Mouse (Mus musculus) megakaryocyte-erythroid progenitor cell, adult 5-6 weeks (primary cell): ENCODE data around the gene Il1b. TPM values are rescaled to one million over a fixed set of nuclear protein-coding genes. Genes with fewer than 3 reads are reported as not detected.

Source experiments
- ATAC-seq: replicated peaks from 2 replicates; pipeline ENCODE4 v1.8.0; 2016; ENCODE audit warnings: mild to moderate bottlenecking, inconsistent platforms; ENCODE audit not compliant: severe bottlenecking, poor library complexity, low FRiP score, low TSS enrichment
- total RNA-seq, 2 experiments: library from RNA; stranded (forward) in 1 of 2; stranded (reverse) in 1 of 2; fragments of 200-1000, 215-1000 nt in 1 of 2; fragments of >200 nt in 1 of 2; fragmentation: Nextera tagmentation in 1 of 2; gene quantifications; 2 replicates each; pipeline ENCODE4 v1.2.3; 2014 to 2017

Gene Il1b
- total RNA-seq, 2 experiments from 2014 or later: 0.56 TPM; not detected in 1

DNA sequence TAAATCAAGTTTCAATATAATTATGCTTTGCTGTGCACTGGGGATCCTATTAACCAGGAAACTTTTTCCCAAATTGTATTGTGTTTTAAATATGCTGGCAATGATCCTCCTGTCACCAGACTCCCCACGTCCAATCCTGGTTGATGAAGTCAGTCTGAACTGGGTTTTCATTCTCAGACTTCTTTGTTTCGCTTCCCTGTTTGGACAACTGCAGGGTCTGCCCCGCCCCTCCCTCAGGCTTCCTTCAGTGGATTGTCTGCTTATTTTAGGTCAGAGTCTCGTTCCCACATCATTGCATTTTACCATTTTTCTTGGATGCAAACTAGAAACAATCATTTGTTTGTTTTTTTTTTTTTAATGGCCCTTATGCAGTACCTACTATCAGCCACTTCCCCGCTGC lies 9.3 kb upstream of the Il1b start:
- no peak for ATAC-seq

- ATAC-seq: no peak
Observed at GRCm38 (mm10) chr2:129373307-129373706, 2.4 kb upstream of the Il1b start.

GRCm38 (mm10) chr2:129369615-129370014 lies 1.3 kb downstream of the Il1b start:
- peak; percentile 25 for ATAC-seq

DNA sequence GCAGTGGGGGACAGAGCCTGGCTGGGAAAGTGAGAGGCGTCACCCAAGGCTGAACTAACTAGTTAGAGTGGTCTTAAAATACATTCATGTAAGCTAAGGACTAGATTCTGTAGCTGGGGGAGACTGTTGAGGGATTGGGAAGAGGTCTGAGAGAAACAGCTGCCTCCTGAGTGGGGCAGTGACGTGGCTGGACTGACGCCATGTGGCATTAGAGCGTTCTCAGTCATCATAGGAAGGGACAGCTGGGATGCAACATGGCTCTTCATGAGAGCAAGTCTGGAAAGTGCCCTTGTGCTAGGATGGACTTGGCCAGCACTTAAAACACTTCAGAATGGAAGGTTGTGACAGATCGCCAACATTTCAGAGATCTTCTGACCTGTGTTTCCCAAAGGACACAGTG lies 2.1 kb downstream of the Il1b start:
- no peak for ATAC-seq

DNA sequence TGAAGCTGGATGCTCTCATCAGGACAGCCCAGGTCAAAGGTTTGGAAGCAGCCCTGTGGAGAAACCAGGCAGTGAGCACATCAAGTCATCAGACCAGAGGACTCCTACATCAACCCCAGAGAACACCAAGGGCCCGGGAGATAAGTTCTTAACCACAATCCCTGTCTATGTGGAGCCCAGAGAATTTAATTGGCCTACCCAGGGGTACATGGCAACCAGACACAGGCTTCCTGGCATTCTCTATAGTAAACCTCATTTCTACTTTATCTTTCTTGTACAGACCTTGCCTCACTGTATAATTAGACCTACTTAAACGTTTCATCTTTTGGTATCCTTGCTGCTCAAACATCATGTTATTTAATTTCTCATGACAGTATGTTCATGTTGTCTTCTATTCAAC lies 2.8 kb downstream of the Il1b start:
- peak; percentile 91 for ATAC-seq

GRCm38 (mm10) chr2:129367246-129367645 lies 3.7 kb downstream of the Il1b start:
- ATAC-seq: peak; percentile 43; the same call in 1 of the 2 replicates

DNA sequence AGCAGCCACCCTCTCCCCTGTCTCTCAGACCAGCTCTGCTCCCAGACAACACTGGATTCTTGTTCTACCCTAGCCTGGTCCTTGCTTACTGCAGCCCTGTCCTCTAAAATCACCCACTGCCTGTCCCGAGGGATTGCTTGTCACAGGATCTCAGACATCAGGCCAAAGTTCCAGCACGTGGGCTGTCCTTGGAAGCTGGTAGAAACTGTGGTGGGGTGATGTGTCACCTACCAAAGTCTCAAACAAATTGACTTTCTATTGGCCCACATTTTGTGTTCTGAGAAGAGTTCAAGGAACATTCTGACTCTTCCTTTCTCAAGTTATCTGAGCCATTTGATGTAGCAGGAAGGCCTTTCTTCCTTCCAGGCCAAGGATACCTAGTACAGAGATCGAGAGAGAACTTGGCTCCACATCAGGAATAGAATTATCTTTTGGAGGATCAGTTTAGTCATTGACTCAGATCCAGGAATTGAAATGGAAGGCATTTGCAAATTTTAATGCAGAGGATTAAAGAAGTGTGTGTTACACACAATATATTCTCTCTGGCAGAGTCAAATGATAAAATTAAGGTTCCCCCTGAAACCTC lies 9.9 kb downstream of the Il1b start:
- ATAC-seq: no peak

- ATAC-seq: no peak
Observed at GRCm38 (mm10) chr2:129360197-129360596, 10.7 kb downstream of the Il1b start.

DNA sequence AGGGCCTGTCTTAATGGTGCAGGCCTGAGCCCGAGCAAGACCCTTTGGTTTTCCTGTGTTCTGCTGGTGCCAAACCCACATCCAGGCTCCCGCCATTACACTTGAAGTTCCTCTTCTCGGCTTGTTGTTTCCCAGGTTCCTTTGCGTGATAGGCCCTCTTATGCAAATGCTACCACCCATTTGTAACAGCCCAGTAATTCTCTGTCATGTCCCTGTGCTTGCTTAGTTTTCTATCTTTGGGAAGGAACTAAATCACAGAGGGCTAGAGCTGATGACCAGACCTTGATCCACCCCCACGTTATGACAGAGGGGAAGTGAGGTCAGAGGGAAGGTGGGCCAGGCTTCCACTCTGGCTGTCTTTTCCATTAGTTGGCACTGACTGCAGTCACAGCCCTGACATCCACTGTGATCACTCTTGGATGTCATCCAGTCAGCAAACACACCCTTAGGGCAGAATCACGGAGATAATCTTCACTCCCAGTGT lies 32.8 kb downstream of the Il1b start:
- ATAC-seq: peak; percentile 37

GRCm38 (mm10) chr2:129333471-129333870 lies 37.5 kb downstream of the Il1b start:
- no peak for ATAC-seq

DNA sequence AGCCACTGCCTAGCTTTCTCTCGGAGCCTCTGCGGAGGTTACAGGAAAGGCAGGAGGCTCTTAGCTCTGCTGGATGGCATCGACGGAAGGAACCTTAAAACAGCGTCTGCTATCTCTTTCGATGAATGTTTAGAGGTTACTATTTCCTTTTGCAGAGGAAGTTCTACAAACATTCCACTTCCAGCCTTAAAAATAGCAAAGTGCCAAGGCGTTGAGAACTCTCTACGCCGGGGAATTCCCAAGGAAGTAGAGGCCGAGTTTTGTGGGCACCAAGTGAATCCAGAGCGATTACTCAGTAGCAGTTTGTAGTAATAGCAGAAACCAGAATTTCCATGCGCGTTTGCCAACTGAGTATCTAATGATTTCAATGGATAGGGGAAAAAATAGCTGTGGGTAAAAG lies 40.4 kb downstream of the Il1b start:
- ATAC-seq: no peak

DNA sequence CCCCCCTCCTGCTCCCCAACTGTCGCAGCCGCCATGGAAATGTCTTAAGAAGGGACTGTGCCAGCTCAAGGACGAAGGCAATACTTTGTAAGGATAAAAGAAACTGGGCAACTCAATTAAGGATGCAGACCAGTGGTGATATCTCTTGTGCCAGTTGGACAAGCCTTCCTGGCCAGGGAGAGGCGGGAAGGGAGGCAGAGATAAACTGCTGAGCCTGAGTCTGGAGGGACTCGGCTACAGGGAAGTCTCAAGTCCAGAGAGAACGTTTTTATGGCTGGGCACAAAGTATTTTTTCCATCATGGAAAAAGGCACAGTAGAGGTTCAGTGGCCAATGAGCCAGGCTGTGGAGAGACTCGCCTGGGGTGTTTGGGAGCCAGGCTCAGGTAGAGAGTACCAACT lies 40.9 kb downstream of the Il1b start:
- ATAC-seq: peak; percentile 58

DNA sequence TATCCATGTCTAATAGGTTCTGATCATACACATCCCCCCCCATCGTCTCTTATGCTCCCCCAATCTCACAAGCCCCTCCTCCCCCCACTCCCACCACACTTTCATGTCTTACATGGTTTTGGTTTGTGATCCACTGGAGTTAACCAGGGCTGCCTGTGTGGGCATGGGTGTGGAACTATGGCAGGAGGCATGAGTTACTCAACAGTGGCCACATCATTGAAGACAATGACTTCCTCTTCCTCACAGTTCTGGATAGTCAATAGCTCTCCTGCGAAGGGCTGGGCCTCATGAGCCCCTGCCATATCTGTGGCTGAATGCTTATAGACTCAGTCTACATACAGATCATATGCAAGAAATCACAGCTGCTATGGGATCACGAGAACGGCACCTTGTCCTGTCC lies 42.7 kb downstream of the Il1b start:
- no peak for ATAC-seq

- no peak for ATAC-seq
Observed at GRCm38 (mm10) chr2:129324216-129324615, 46.7 kb downstream of the Il1b start.

DNA sequence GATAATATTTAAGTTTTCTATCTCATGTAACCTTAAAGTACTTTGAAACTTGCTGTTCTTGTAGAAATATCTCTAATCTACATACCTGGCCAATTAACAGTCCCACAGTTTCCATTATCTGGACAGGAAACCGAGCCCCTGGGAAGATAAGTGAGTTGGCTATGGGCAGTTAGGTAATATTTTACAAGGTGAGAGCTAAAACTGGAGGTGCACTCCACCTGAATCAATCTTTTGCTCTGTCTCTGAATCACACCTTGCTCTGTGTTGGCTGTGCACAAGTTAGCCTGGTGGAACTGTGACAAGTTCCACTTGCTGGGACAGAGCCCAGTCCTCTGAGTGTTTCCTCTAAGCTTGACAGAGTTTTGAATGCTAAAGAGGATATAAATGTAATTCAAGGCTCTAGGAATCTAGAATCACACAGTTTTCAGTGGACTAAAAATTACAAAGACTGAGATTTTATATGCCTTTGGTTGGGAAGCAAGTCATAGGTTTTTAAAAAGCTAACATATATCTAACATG lies 48.8 kb downstream of the Il1b start:
- no peak for ATAC-seq

DNA sequence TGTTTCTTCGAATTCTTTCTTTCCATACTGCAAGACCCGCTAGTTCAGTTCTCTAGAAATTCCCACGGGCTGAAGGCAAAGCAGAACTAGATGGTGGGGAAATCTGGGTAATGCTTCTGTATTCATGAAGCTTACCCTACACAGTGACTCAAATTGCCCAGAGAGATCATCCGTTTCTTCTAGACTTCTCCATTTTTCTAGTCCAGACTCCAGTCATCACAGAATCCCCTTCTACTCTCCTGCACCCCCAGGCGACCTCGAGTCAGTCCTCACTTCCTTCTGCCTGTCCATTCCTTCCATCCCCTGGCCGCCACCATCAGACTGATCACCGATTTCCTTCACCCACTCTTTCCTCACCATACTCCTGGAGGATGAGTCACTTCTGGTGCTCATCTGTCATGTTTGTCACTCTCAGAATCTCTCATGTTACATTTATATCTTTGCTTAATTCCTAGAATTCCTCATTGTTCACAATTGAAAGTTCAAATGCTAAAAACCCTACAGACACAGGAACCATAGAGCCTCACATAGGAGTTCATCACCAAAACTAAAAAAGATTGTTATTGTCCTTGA lies 50.8 kb downstream of the Il1b start:
- no peak for ATAC-seq

DNA sequence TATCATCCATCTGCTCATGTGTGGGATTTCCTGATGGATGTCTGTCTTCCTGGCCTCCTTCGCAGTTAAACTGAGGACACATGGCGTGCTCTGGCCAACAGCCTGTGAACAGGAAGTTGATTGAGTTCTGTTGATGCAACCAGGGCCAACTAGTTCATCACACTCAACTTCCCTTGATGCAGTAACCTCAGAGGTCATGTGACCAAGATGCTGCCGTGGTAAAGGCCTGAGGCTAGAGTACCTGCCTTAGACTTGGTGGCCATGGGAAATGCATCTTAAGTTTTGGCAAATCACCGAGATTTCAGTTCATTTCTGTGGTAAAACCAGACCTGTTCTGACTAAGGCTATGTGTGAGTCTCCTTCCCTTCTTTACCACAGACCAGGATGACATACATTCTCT lies 55.1 kb downstream of the Il1b start:
- ATAC-seq: no peak

GRCm38 (mm10) chr2:129314880-129315279 lies 56.1 kb downstream of the Il1b start:
- ATAC-seq: no peak
